Mouse (Mus musculus): ENCODE measurements around the gene Myh14. TPM values are rescaled to one million over a fixed set of nuclear protein-coding genes. Genes with fewer than 3 reads are reported as not detected.

Myh14 gene
- polyA plus RNA-seq, 1 experiment from 2014 or later: 2.2 TPM

- no peak for ATAC-seq (ENCODE audit: insufficient read depth, low FRiP score, low TSS enrichment)
- WGBS: 39% methylated on average over 11 of the region's 11 CpGs
- DNase-seq (ENCODE audit: low spot score): no peak
- peaks cover 8% of the 10 kb centered on the region for H3K27me3 ChIP-seq (ENCODE audit: control insufficient read depth, insufficient read depth, low read length)
- H3K4me3 ChIP-seq (ENCODE audit: low read depth, low read length): no peak overlapping the region
- H3K27ac ChIP-seq (ENCODE audit: low read depth, low read length): no peak overlapping the region
- no peak overlapping the region for H3K4me2 ChIP-seq (ENCODE audit: low read depth)
- no peaks in the 10 kb centered on the region for H3K4me1 ChIP-seq (ENCODE audit: control insufficient read depth, insufficient read depth, low read length)
- no peak overlapping the region for H3K9ac ChIP-seq (ENCODE audit: low read length)
- H3K36me3 ChIP-seq (ENCODE audit: control insufficient read depth, insufficient read depth, low read length): no peaks in the 10 kb centered on the region
- H3K9me3 ChIP-seq (ENCODE audit: control insufficient read depth, low read length): no peaks in the 10 kb centered on the region
Measured at GRCm38 (mm10) chr7:44664731-44665130, 5.9 kb downstream of the Myh14 start.

DNA sequence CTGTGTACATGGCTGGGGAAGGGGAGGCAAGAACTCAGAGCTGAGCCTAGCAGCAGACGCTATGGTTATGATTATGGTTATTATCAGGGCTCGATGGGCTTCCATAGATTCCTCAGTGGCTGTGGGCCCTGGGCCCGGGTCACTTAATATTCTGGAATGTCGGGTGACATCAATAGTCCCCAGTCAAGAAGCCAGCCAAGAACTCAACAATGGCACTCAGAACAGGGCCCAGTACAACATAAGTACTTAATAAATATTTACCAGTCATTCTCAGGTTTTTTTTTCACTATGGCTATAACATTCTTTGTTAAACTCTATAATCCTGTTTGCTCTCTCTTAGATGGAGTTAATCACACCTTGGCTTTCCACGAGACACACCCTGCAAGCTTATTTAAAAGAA lies 7.1 kb downstream of the Myh14 start:
- H3K9me3 ChIP-seq (ENCODE audit: control insufficient read depth, low read length): no peaks in the 10 kb centered on the region
- DNase-seq (ENCODE audit: low spot score) (no peak), ATAC-seq (ENCODE audit: insufficient read depth, low FRiP score, low TSS enrichment) (no peak)
- no peak overlapping the region for H3K4me3 ChIP-seq (ENCODE audit: low read depth, low read length)
- no peak overlapping the region for H3K27ac ChIP-seq (ENCODE audit: low read depth, low read length)
- no peak overlapping the region for H3K9ac ChIP-seq (ENCODE audit: low read length)
- 88% methylated on average over 5 of the region's 5 CpGs for WGBS
- H3K27me3 ChIP-seq (ENCODE audit: control insufficient read depth, insufficient read depth, low read length): peaks cover 5% of the 10 kb centered on the region; the same call in 1 of the 2 replicates
- no peaks in the 10 kb centered on the region for H3K36me3 ChIP-seq (ENCODE audit: control insufficient read depth, insufficient read depth, low read length)
- H3K4me1 ChIP-seq (ENCODE audit: control insufficient read depth, insufficient read depth, low read length): no peaks in the 10 kb centered on the region
- H3K4me2 ChIP-seq (ENCODE audit: low read depth): no peak overlapping the region

DNA sequence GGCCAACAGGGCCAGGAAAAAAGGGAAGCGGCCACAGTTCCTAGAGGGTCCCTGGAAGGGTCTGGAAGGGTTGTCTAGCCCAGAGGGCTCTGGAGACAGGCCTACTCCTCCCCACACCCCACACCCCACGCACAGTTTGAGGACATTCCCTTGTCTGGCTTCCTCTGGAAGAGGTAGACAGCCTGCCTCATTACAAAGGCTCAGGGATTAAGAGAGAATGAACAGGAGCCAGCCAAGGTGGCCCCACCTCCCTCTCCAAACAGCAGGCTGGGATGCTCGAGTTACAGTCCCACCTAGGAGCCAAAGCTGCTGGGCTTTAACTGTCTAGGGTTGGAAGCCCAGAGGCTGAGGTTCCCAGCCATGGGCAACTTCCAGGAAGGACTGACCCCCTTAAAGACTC lies 8.1 kb downstream of the Myh14 start:
- no peaks in the 10 kb centered on the region for H3K36me3 ChIP-seq (ENCODE audit: control insufficient read depth, insufficient read depth, low read length)
- no peak overlapping the region for H3K4me3 ChIP-seq (ENCODE audit: low read depth, low read length)
- H3K27ac ChIP-seq (ENCODE audit: low read depth, low read length): no peak overlapping the region
- WGBS: 5% methylated on average over 3 of the region's 3 CpGs
- H3K9me3 ChIP-seq (ENCODE audit: control insufficient read depth, low read length): no peaks in the 10 kb centered on the region
- no peak overlapping the region for H3K9ac ChIP-seq (ENCODE audit: low read length)
- no peaks in the 10 kb centered on the region for H3K27me3 ChIP-seq (ENCODE audit: control insufficient read depth, insufficient read depth, low read length)
- H3K4me2 ChIP-seq (ENCODE audit: low read depth): no peak overlapping the region
- ATAC-seq (ENCODE audit: insufficient read depth, low FRiP score, low TSS enrichment) (no peak), DNase-seq (ENCODE audit: low spot score) (no peak)
- H3K4me1 ChIP-seq (ENCODE audit: control insufficient read depth, insufficient read depth, low read length): no peaks in the 10 kb centered on the region

DNA sequence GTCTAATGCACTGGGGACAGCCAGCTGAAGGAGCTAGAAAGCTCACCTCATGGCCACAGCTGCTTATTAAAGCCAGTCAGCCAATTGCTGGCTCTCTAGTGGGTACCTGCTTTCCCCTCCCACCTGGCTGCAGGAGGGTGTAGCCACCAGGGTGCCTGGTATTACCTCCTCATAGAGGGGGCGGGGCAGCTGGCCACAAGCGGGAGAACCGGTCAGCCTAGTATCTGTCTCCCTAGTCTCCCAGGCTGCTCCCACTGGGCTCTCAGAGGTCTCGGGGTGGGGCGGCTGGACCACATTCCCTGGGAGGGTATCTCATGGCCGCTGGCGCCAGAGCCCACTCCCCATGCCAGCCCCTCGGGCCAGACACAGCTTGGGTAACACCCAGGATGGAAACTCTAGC lies 8.5 kb downstream of the Myh14 start:
- Histone ChIP-seq H3K36me3 (ENCODE audit: control insufficient read depth, insufficient read depth, low read length) (no peaks in the 10 kb centered on the region), H3K4me1 (ENCODE audit: control insufficient read depth, insufficient read depth, low read length) (no peaks in the 10 kb centered on the region), H3K27ac (ENCODE audit: low read depth, low read length) (no peak overlapping the region), H3K9me3 (ENCODE audit: control insufficient read depth, low read length) (no peaks in the 10 kb centered on the region), H3K9ac (ENCODE audit: low read length) (no peak overlapping the region), H3K4me2 (ENCODE audit: low read depth) (no peak overlapping the region), H3K4me3 (ENCODE audit: low read depth, low read length) (no peak overlapping the region), H3K27me3 (ENCODE audit: control insufficient read depth, insufficient read depth, low read length) (no peaks in the 10 kb centered on the region)
- DNase-seq (ENCODE audit: low spot score): no peak
- 16% methylated on average over 8 of the region's 8 CpGs for whole genome bisulfite sequencing
- no peak for ATAC-seq (ENCODE audit: insufficient read depth, low FRiP score, low TSS enrichment)

DNA sequence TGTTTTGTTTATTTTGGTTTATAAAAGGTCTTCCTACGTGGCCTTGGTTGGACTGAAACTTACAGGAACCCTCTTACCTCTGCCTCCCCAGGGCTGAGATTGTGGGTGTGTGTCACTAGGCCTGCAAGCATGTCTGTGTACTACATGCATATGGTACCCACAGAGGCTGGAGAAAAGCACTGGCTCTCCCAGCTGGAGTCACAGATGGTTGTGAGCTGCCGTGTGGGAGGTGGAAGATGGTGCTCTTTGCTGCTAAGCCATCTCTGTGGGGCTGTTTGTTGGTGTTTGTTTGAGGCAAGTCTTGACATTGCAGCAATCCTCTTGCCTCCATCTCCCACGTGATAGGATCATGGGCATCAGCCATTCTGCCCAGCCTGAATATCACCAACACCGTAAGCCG lies 9.4 kb downstream of the Myh14 start:
- no peak overlapping the region for H3K27ac ChIP-seq (ENCODE audit: low read depth, low read length)
- 82% methylated on average over 5 of the region's 5 CpGs for WGBS

DNA sequence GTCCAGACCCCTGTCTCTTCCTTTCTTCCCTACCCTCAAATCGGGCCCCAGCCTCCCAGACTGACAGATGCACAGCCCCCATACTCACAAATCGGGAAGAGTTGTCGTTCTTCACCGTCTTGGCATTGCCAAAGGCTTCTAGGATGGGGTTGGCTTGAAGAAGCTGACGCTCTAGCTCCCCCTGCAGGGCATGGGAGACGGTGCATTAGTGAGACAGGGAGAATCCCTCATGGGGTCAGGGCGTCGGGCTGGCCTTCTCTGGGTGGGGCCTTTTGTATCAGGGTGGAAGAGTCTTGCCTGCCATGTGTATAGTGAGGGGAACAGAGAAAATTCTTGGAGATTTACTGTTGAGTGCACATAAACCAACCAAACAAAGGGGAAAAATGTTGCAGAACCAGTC lies 15.1 kb downstream of the Myh14 start:
- no peaks in the 10 kb centered on the region for H3K4me1 ChIP-seq (ENCODE audit: control insufficient read depth, insufficient read depth, low read length)
- H3K4me3 ChIP-seq (ENCODE audit: low read depth, low read length): no peak overlapping the region
- H3K36me3 ChIP-seq (ENCODE audit: control insufficient read depth, insufficient read depth, low read length): no peaks in the 10 kb centered on the region
- H3K4me2 ChIP-seq (ENCODE audit: low read depth): no peak overlapping the region
- WGBS: 18% methylated on average over 8 of the region's 8 CpGs
- peak; percentile 55 for DNase-seq (ENCODE audit: low spot score)
- no peak overlapping the region for H3K27ac ChIP-seq (ENCODE audit: low read depth, low read length)
- no peaks in the 10 kb centered on the region for H3K9me3 ChIP-seq (ENCODE audit: control insufficient read depth, low read length)
- no peak overlapping the region for H3K9ac ChIP-seq (ENCODE audit: low read length)
- no peak for ATAC-seq (ENCODE audit: insufficient read depth, low FRiP score, low TSS enrichment)
- H3K27me3 ChIP-seq (ENCODE audit: control insufficient read depth, insufficient read depth, low read length): no peaks in the 10 kb centered on the region

More for the DNA sequence above, 9.4 kb downstream of the Myh14 start:
- Histone ChIP-seq H3K9me3 (ENCODE audit: control insufficient read depth, low read length) (no peaks in the 10 kb centered on the region), H3K27me3 (ENCODE audit: control insufficient read depth, insufficient read depth, low read length) (no peaks in the 10 kb centered on the region), H3K4me1 (ENCODE audit: control insufficient read depth, insufficient read depth, low read length) (no peaks in the 10 kb centered on the region), H3K36me3 (ENCODE audit: control insufficient read depth, insufficient read depth, low read length) (no peaks in the 10 kb centered on the region), H3K4me2 (ENCODE audit: low read depth) (no peak overlapping the region), H3K4me3 (ENCODE audit: low read depth, low read length) (no peak overlapping the region), H3K9ac (ENCODE audit: low read length) (no peak overlapping the region)
- ATAC-seq (ENCODE audit: insufficient read depth, low FRiP score, low TSS enrichment): no peak
- DNase-seq (ENCODE audit: low spot score): no peak

DNA sequence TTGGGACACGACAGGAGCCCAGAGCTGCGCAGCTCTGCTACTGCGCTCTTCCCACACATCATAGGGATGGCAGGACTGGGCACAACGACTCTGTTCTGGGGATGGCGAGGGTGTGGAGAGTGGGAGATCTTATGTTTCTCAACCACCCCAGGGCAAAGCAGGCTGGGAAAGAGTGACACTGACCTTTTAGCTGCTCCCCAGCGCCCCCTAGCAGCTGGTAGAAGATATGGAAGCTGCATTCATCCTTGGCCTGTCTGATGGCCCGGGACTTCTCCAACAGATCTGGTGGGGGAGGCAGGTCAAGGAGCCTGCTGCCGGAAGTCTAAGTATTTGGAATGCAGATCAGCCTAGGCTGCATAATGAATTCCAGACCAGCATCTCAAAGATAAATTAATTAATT lies 16.9 kb downstream of the Myh14 start:
- H3K27me3 ChIP-seq (ENCODE audit: control insufficient read depth, insufficient read depth, low read length): no peaks in the 10 kb centered on the region
- H3K4me3 ChIP-seq (ENCODE audit: low read depth, low read length): no peak overlapping the region
- ATAC-seq (ENCODE audit: insufficient read depth, low FRiP score, low TSS enrichment): no peak
- WGBS: 57% methylated on average over 8 of the region's 8 CpGs
- H3K4me2 ChIP-seq (ENCODE audit: low read depth): no peak overlapping the region
- no peak overlapping the region for H3K9ac ChIP-seq (ENCODE audit: low read length)
- no peak overlapping the region for H3K27ac ChIP-seq (ENCODE audit: low read depth, low read length)
- no peaks in the 10 kb centered on the region for H3K4me1 ChIP-seq (ENCODE audit: control insufficient read depth, insufficient read depth, low read length)
- no peaks in the 10 kb centered on the region for H3K9me3 ChIP-seq (ENCODE audit: control insufficient read depth, low read length)
- DNase-seq (ENCODE audit: low spot score): no peak
- no peaks in the 10 kb centered on the region for H3K36me3 ChIP-seq (ENCODE audit: control insufficient read depth, insufficient read depth, low read length)

GRCm38 (mm10) chr7:44651416-44651815 lies 19.2 kb downstream of the Myh14 start:
- DNase-seq (ENCODE audit: low spot score): no peak
- 82% methylated on average over 7 of the region's 7 CpGs for WGBS
- no peak for ATAC-seq (ENCODE audit: insufficient read depth, low FRiP score, low TSS enrichment)
- H3K36me3 ChIP-seq (ENCODE audit: control insufficient read depth, insufficient read depth, low read length): no peaks in the 10 kb centered on the region
- no peaks in the 10 kb centered on the region for H3K4me1 ChIP-seq (ENCODE audit: control insufficient read depth, insufficient read depth, low read length)
- H3K27me3 ChIP-seq (ENCODE audit: control insufficient read depth, insufficient read depth, low read length): no peaks in the 10 kb centered on the region
- no peaks in the 10 kb centered on the region for H3K9me3 ChIP-seq (ENCODE audit: control insufficient read depth, low read length)
- H3K4me3 ChIP-seq (ENCODE audit: low read depth, low read length): no peak overlapping the region
- H3K9ac ChIP-seq (ENCODE audit: low read length): no peak overlapping the region
- no peak overlapping the region for H3K4me2 ChIP-seq (ENCODE audit: low read depth)
- no peak overlapping the region for H3K27ac ChIP-seq (ENCODE audit: low read depth, low read length)

- Histone ChIP-seq H3K4me3 (ENCODE audit: low read depth, low read length) (no peak overlapping the region), H3K9ac (ENCODE audit: low read length) (no peak overlapping the region), H3K4me2 (ENCODE audit: low read depth) (no peak overlapping the region), H3K27me3 (ENCODE audit: control insufficient read depth, insufficient read depth, low read length) (peaks cover 9% of the 10 kb centered on the region; the same call in 1 of the 2 replicates), H3K9me3 (ENCODE audit: control insufficient read depth, low read length) (no peaks in the 10 kb centered on the region), H3K36me3 (ENCODE audit: control insufficient read depth, insufficient read depth, low read length) (no peaks in the 10 kb centered on the region), H3K27ac (ENCODE audit: low read depth, low read length) (no peak overlapping the region), H3K4me1 (ENCODE audit: control insufficient read depth, insufficient read depth, low read length) (no peaks in the 10 kb centered on the region)
- ATAC-seq (ENCODE audit: insufficient read depth, low FRiP score, low TSS enrichment) (no peak), DNase-seq (ENCODE audit: low spot score) (peak; percentile 70)
- 16% methylated on average over 4 of the region's 4 CpGs for WGBS
Measured at GRCm38 (mm10) chr7:44649990-44650389, 20.7 kb downstream of the Myh14 start.

All from neural tube, embryonic 11.5 days (tissue).